In the genomic region with DNA sequence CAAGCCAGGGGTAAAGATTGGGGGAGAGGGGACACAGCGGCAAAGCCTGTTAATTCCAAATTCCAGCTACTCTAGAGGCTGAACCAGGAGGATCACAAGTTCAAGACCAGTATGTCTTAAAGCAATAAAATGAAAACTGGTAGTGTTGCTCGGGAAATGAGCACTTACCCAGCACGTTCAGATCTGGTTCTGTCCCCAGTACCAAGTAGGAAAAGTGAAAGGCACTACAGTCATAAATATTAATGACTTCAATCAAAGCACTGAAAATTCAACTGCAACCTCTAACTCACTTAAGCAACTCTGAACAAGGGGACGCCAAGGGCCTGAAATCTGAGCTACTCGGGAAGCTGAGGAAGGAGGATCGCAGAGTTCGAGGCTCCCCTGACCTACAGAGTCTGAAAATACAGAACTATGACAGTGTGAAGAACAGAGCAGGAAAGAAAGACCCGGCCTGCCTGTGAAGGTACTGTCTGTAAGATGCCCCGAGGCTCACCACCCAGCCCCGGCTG, we compare ENCODE assay signal across 8 mouse cellular contexts. TPM values are rescaled to one million over a fixed set of nuclear protein-coding genes. Genes with fewer than 3 reads are reported as not detected.
DNase-seq lines count a peak whose midpoint lies in the region; ATAC-seq and TF ChIP-seq lines count a peak whose summit lies in the region.

No protein-coding gene starts in this region.

- peak overlapping the region; percentile 83 for H3K9ac ChIP-seq in kidney, embryonic 14.5 days (ENCODE audit: low read depth, low read length)
- peak overlapping the region; percentile 79 for H3K9ac ChIP-seq in hindbrain, embryonic 12.5 days
- H3K9ac ChIP-seq in midbrain, embryonic 15.5 days: peak overlapping the region; percentile 73

- DNase-seq in kidney, postnatal 36 days: no peak
- DNase-seq in frontal cortex, postnatal 10 days (ENCODE audit: low spot score in 2 of 2): no peak
- no peak for DNase-seq in gastrocnemius, adult 18-20 months (ENCODE audit: low spot score)
- DNase-seq in left cerebral cortex, adult 18-20 months (ENCODE audit: low spot score in 2 of 2): no peak

- peaks cover 13% of the 10 kb centered on the region for H3K4me1 ChIP-seq in kidney, embryonic 14.5 days (ENCODE audit: control insufficient read depth, insufficient read depth, low read length)
- H3K4me1 ChIP-seq in bone marrow macrophage, adult 2 months (ENCODE audit: control insufficient read depth, insufficient read depth, low read length): peaks cover 25% of the 10 kb centered on the region
- peaks cover 24% of the 10 kb centered on the region for H3K4me1 ChIP-seq in hindbrain, embryonic 12.5 days
- H3K4me1 ChIP-seq in midbrain, embryonic 15.5 days: peaks cover 32% of the 10 kb centered on the region

- peak overlapping the region; percentile 80 for H3K4me2 ChIP-seq in kidney, embryonic 14.5 days (replicated peaks; ENCODE audit: low read depth, low read length)
- peak overlapping the region; percentile 73 for H3K4me2 ChIP-seq in hindbrain, embryonic 12.5 days (replicated peaks)
- peak overlapping the region; percentile 64 for H3K4me2 ChIP-seq in midbrain, embryonic 15.5 days

- no peaks in the 10 kb centered on the region for H3K27me3 ChIP-seq in kidney, embryonic 14.5 days (ENCODE audit: control insufficient read depth, insufficient read depth, low read length)
- H3K27me3 ChIP-seq in hindbrain, embryonic 12.5 days: peaks cover 7% of the 10 kb centered on the region; the same call in 1 of the 2 replicates
- H3K27me3 ChIP-seq in midbrain, embryonic 15.5 days (replicated peaks): peaks cover 4% of the 10 kb centered on the region; the same call in 1 of the 2 replicates

- H3K9me3 ChIP-seq in kidney, embryonic 14.5 days (ENCODE audit: control insufficient read depth, low read length): no peaks in the 10 kb centered on the region
- H3K9me3 ChIP-seq in hindbrain, embryonic 12.5 days (replicated peaks): no peaks in the 10 kb centered on the region
- H3K9me3 ChIP-seq in midbrain, embryonic 15.5 days: no peaks in the 10 kb centered on the region

- TF ChIP-seq CTCF in bone marrow macrophage, adult 2 months (IDR thresholded peaks at IDR 0.05; ENCODE audit: low read depth, low read length): no peak

- no peak for ATAC-seq in kidney, embryonic 14.5 days (ENCODE audit: low FRiP score, low TSS enrichment)
- no peak; the same call in 1 of the 2 replicates for ATAC-seq in hindbrain, embryonic 12.5 days (ENCODE audit: low FRiP score)
- peak; percentile 77 for ATAC-seq in midbrain, embryonic 15.5 days (replicated peaks)

- TF ChIP-seq POLR2A in bone marrow macrophage, adult 2 months (IDR thresholded peaks at IDR 0.05; ENCODE audit: borderline replicate concordance, low read depth, low read length): no peak

- H3K36me3 ChIP-seq in kidney, embryonic 14.5 days (ENCODE audit: control insufficient read depth, insufficient read depth, low read length): no peaks in the 10 kb centered on the region
- H3K36me3 ChIP-seq in hindbrain, embryonic 12.5 days: no peaks in the 10 kb centered on the region
- no peaks in the 10 kb centered on the region for H3K36me3 ChIP-seq in midbrain, embryonic 15.5 days (replicated peaks)

- 4% methylated on average over 10 of the region's 10 CpGs for WGBS in kidney, embryonic 14.5 days
- 5% methylated on average over 10 of the region's 10 CpGs for WGBS in hindbrain, embryonic 12.5 days
- WGBS in midbrain, embryonic 15.5 days: 6% methylated on average over 10 of the region's 10 CpGs

- H3K4me3 ChIP-seq in kidney, embryonic 14.5 days (ENCODE audit: low read length): peak overlapping the region; percentile 82
- H3K4me3 ChIP-seq in bone marrow macrophage, adult 2 months (ENCODE audit: insufficient read depth, low read length): peak overlapping the region; percentile 77
- peak overlapping the region; percentile 70 for H3K4me3 ChIP-seq in hindbrain, embryonic 12.5 days
- H3K4me3 ChIP-seq in midbrain, embryonic 15.5 days: peak overlapping the region; percentile 65

- H3K27ac ChIP-seq in kidney, embryonic 14.5 days (ENCODE audit: low read depth, low read length): 0 out of 2 replicates have a peak overlapping the region, but pooled peaks have one; percentile 69
- peak overlapping the region; percentile 10 for H3K27ac ChIP-seq in bone marrow macrophage, adult 2 months (ENCODE audit: insufficient read depth, low read depth, low read length)
- peak overlapping the region; percentile 69; the same call in 1 of the 2 replicates for H3K27ac ChIP-seq in hindbrain, embryonic 12.5 days
- peak overlapping the region; percentile 60; the same call in 1 of the 2 replicates for H3K27ac ChIP-seq in midbrain, embryonic 15.5 days

RNA-seq across cellular contexts. Expression of a gene that starts 0.5 kb away (rescaled TPM):
- polyA plus RNA-seq in kidney, embryonic 14.5 days (2014; fragmentation: Nextera tagmentation; extraction: Ambion mirVana): 78.5 and 84.8 TPM in 2 replicates
- 42.6 and 49.9 TPM in 2 replicates for polyA plus RNA-seq in bone marrow macrophage, adult 2 months (2012; ENCODE audit: insufficient read depth, insufficient read length, missing spikeins)
- 92.7 and 93.6 TPM in 2 replicates for polyA plus RNA-seq in hindbrain, embryonic 12.5 days (2016; fragmentation: Nextera tagmentation; extraction: Ambion mirVana)
- polyA plus RNA-seq in midbrain, embryonic 15.5 days (2015; fragmentation: Nextera tagmentation; extraction: Ambion mirVana): 85.5 and 87.5 TPM in 2 replicates
- 100 to 1,000 TPM; 213 to 257 TPM for total RNA-seq in gastrocnemius, adult 18-20 months (2021)
- 100 to 1,000 TPM; 132 to 142 TPM for total RNA-seq in left cerebral cortex, adult 18-20 months (2021)

RNA-seq across cellular contexts. Expression of a gene that starts 31.7 kb away (rescaled TPM):
- polyA plus RNA-seq in kidney, embryonic 14.5 days (2014; fragmentation: Nextera tagmentation; extraction: Ambion mirVana): 0.14 and 0.42 TPM in 2 replicates
- polyA plus RNA-seq in bone marrow macrophage, adult 2 months (2012; ENCODE audit: insufficient read depth, insufficient read length, missing spikeins): not detected in 2 replicates
- 1.7 and 1.9 TPM in 2 replicates for polyA plus RNA-seq in hindbrain, embryonic 12.5 days (2016; fragmentation: Nextera tagmentation; extraction: Ambion mirVana)
- 8.7 and 11.1 TPM in 2 replicates for polyA plus RNA-seq in midbrain, embryonic 15.5 days (2015; fragmentation: Nextera tagmentation; extraction: Ambion mirVana)
- under 1 TPM; 0.09 to 0.14 TPM for total RNA-seq in gastrocnemius, adult 18-20 months (2021)
- 10 to 100 TPM; 45.8 to 52.1 TPM for total RNA-seq in left cerebral cortex, adult 18-20 months (2021)

Comparison
In these comparisons a context has a peak if more than half of its experiments do, and no peak if none do; other contexts are left out.
1. H3K27ac ChIP-seq: peak in every context shown above with its lines; median percentile 69 in kidney, embryonic 14.5 days; 69 in hindbrain, embryonic 12.5 days; 60 in midbrain, embryonic 15.5 days; 10 in bone marrow macrophage, adult 2 months.